Mouse (Mus musculus) kidney, embryonic 14.5 days (tissue): ENCODE data around the gene Uts2. TPM values are rescaled to one million over a fixed set of nuclear protein-coding genes. Genes with fewer than 3 reads are reported as not detected.

Source experiments
- ATAC-seq: fragments of 200-750 bp; cut with Nextera tagmentation; 2 replicates; pipeline ENCODE4 v1.8.0; 2017; ENCODE audit warnings: moderate number of reproducible peaks, mild to moderate bottlenecking, moderate TSS enrichment, moderate library complexity; ENCODE audit not compliant: low FRiP score, low TSS enrichment
- H3K27ac ChIP-seq: fragments of 300-500 bp; sonication (generic); 2 replicates; pipeline ENCODE4 v1.5.1; 2014; ENCODE audit warnings: low read depth, mild to moderate bottlenecking, low read length, moderate library complexity, mixed read lengths
- H3K27me3 ChIP-seq: fragments of 300-500 bp; sonication (generic); 2 replicates; pipeline ENCODE4 v1.6.1; 2014; ENCODE audit warnings: mild to moderate bottlenecking, low read length; ENCODE audit not compliant: control insufficient read depth, insufficient read depth
- H3K36me3 ChIP-seq: fragments of 300-500 bp; sonication (generic); 2 replicates; pipeline ENCODE4 v1.6.1; 2014; ENCODE audit warnings: low read length, mixed read lengths; ENCODE audit not compliant: control insufficient read depth, insufficient read depth
- H3K4me1 ChIP-seq: fragments of 300-500 bp; sonication (generic); 2 replicates; pipeline ENCODE4 v1.6.1; 2014; ENCODE audit warnings: low read length, mixed read lengths; ENCODE audit not compliant: control insufficient read depth, insufficient read depth
- H3K4me2 ChIP-seq: fragments of 300-500 bp; sonication (generic); replicated peaks from 2 replicates; pipeline ENCODE4 v1.6.1; 2014; ENCODE audit warnings: low read depth, mild to moderate bottlenecking, low read length
- H3K4me3 ChIP-seq: fragments of 300-500 bp; sonication (generic); 2 replicates; pipeline ENCODE4 v1.5.1; 2014; ENCODE audit warnings: mild to moderate bottlenecking, low read length
- H3K9ac ChIP-seq: fragments of 300-500 bp; sonication (generic); 2 replicates; pipeline ENCODE4 v1.6.1; 2014; ENCODE audit warnings: low read depth, mild to moderate bottlenecking, low read length, moderate library complexity
- H3K9me3 ChIP-seq: fragments of 300-500 bp; sonication (generic); 2 replicates; pipeline ENCODE4 v1.6.1; 2016; ENCODE audit warnings: low read length; ENCODE audit not compliant: control insufficient read depth
- WGBS: fragments of 180-500 bp; shearing (Covaris S2); extraction: QIAGEN DNeasy Blood & Tissue Kit; methylation state at CpG from one replicate; pipeline ENCODE4 v1.1.7; 2014; 5-methylcytosine and 5-hydroxymethylcytosine counted together
- polyA plus RNA-seq: library from polyadenylated mRNA; unstranded; fragments of >200 nt; fragmentation: Nextera tagmentation; extraction: Ambion mirVana; gene quantifications from 2 replicates; pipeline ENCODE4 v1.2.1, GENCODE M21; 2014

Uts2 gene
- polyA plus RNA-seq, 1 experiment from 2014 or later, result not detected

DNA sequence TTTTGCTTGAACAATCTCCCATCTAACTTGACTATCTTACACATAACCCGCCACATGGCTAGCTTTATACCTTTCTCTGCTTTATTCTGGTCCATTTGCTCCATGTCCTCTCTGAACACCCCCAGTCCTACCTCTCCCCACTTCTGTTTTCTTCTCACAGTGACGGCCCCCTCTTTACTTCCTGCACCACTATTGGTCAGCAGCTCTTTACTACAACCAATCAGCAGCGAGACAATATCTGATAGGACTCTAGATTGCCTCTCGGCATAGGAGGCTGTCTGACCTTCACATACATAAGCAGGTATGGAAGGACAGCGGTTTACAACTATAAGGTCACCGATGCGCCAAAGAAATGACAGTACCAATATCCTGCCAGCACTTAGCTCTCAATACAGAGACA, 39.6 kb downstream of the Uts2 start:
- Histone ChIP-seq H3K9me3 (no peaks in the 10 kb centered on the region), H3K27me3 (no peaks in the 10 kb centered on the region), H3K27ac (no peak overlapping the region), H3K4me1 (no peaks in the 10 kb centered on the region), H3K4me3 (no peak overlapping the region), H3K9ac (no peak overlapping the region), H3K36me3 (no peaks in the 10 kb centered on the region), H3K4me2 (no peak overlapping the region)
- ATAC-seq, result no peak
- 90% methylated on average over 7 of the region's 7 CpGs for WGBS

DNA sequence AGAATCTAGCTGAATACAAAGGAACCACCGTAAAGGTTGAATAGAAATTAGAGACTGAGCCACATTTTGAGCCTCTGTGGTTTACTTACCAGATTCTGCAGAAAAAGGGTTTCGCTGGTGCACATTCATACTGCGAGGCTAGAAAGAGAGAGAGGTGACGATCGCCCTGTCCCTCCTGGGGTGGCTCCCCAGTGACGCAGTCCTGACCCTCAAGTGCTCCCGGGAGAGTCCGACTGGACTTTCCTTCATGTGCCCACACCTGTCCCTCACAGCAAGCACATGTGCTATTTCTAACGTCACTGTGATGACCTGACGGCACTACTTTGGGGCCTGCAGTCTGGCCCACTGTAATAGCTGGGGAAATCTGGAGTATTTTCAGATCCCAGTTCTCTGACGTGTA, 40.9 kb downstream of the Uts2 start:
- H3K9ac ChIP-seq, result no peak overlapping the region
- H3K4me1 ChIP-seq, result no peaks in the 10 kb centered on the region
- H3K36me3 ChIP-seq, result no peaks in the 10 kb centered on the region
- no peak for ATAC-seq
- H3K4me3 ChIP-seq, result no peak overlapping the region
- H3K27ac ChIP-seq, result no peak overlapping the region
- no peaks in the 10 kb centered on the region for H3K9me3 ChIP-seq
- H3K4me2 ChIP-seq, result no peak overlapping the region
- 92% methylated on average over 11 of the region's 11 CpGs for WGBS
- H3K27me3 ChIP-seq, result no peaks in the 10 kb centered on the region

DNA sequence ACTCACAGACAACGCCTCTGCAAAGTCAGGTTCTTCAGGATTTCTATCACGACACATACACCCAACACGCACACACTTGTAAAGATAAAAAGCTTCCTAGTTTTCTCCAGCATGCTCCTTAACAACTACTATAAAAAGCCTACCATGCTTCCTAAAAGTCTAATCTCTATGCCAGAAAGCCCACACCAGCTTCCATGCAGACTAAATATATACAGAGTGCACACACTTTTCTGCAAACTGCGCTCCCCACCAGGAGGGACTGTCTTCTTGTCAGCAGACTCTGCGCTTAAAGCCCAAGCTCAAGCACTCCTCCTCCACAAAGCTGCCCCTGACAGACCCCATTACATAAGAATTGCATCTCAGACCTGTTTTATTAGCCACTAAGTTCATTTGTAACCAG, 44.6 kb downstream of the Uts2 start:
- Histone ChIP-seq H3K4me2 (no peak overlapping the region), H3K27me3 (no peaks in the 10 kb centered on the region), H3K4me3 (no peak overlapping the region), H3K36me3 (no peaks in the 10 kb centered on the region), H3K27ac (no peak overlapping the region), H3K9me3 (no peaks in the 10 kb centered on the region), H3K9ac (no peak overlapping the region; the same call in 1 of the 2 replicates), H3K4me1 (peaks cover 8% of the 10 kb centered on the region)
- 89% methylated on average over 5 of the region's 5 CpGs for WGBS
- no peak for ATAC-seq

DNA sequence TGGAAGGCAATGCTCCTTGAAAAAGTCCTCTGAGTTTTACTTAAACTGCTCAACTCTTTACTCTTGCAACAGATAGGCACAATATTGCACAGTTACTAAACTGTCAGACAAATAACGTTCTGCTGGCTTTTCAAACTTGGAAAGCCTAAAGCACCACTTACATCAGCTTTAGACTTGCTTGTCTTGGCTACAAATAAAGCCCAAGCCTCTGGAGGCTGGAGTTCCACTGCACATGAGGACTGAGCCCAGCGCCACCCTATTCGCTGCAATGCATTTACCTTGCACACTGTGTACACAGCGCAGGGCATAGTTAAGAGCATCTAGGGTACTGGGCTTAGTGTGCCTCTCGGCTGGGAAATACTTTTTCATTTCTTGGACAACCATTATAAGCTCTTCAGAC, 46.4 kb downstream of the Uts2 start:
- H3K4me3 ChIP-seq, result peak overlapping the region; percentile 61
- no peak overlapping the region for H3K27ac ChIP-seq
- WGBS, result 40% methylated on average over 5 of the region's 5 CpGs
- H3K27me3 ChIP-seq, result no peaks in the 10 kb centered on the region
- H3K4me2 ChIP-seq, result peak overlapping the region; percentile 99
- no peaks in the 10 kb centered on the region for H3K9me3 ChIP-seq
- peak overlapping the region; percentile 74; the same call in 1 of the 2 replicates for H3K9ac ChIP-seq
- H3K4me1 ChIP-seq, result peaks cover 8% of the 10 kb centered on the region
- peaks cover 10% of the 10 kb centered on the region; the same call in 1 of the 2 replicates for H3K36me3 ChIP-seq
- no peak for ATAC-seq

DNA sequence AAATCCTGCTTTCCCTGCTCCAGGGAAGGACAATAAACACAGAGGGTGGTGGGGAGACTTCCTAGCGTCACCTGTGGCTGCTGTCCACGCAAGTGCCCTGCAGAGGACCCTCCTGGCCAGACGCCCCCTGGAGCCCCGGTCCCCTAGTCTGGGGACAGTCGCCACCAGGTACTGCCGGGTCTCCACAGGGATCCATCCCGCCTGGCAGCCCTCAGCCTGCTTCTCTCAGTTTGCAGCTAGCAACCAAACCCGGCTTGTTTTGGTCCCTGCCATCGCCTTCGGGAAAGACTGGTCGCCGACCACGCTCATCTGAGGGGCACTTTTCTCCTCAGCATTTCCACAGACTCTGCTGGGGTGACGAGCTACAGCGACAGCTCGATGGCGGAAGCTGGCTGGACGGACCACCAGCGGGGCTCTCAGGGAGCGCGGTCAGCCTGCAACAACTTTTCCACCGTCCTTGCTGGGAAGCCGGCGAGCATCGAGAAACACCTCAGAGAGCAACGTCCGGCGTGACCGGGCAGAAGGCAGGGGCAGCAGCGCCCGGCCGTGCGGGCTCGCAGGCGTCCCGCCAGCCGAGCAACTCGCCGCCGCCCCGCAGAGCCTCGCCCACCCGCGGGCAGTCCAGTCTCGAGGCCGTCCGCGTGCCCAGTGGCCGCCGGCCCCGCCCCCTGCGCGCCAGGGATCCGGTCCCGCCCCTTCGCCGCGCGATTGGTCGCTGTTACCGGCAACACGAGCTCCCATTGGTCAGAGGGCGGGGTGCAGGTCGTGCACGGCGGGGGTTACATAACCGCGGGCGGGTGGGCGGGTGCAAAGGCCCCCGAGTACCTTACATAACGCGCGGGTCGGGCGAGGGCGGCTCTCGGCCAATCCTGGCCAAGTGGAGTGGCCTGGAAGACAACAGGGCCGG, 47.4 kb downstream of the Uts2 start, which contains the start of gene Per3:
Per3 (minus strand) TSS at position 629 of the 907 bp plus-strand sequence.
- peak within 1 kb of the TSS; percentile 99 for H3K4me2 ChIP-seq
- H3K9ac ChIP-seq, result peak within 1 kb of the TSS; percentile 74
- H3K27ac ChIP-seq, result peak within 1 kb of the TSS; percentile 42; the same call in 1 of the 2 replicates
- H3K9me3 ChIP-seq, result no peaks in the 10 kb centered on the region
- peak; percentile 99 for ATAC-seq
- no peaks in the 10 kb centered on the region for H3K27me3 ChIP-seq
- WGBS, result under 1% methylated on average over 73 of the region's 79 CpGs
- H3K4me3 ChIP-seq, result peak within 1 kb of the TSS; percentile 61
- peaks cover 8% of the 10 kb centered on the region for H3K4me1 ChIP-seq
- H3K36me3 ChIP-seq, result peaks cover 18% of the 10 kb centered on the region; the same call in 1 of the 2 replicates

DNA sequence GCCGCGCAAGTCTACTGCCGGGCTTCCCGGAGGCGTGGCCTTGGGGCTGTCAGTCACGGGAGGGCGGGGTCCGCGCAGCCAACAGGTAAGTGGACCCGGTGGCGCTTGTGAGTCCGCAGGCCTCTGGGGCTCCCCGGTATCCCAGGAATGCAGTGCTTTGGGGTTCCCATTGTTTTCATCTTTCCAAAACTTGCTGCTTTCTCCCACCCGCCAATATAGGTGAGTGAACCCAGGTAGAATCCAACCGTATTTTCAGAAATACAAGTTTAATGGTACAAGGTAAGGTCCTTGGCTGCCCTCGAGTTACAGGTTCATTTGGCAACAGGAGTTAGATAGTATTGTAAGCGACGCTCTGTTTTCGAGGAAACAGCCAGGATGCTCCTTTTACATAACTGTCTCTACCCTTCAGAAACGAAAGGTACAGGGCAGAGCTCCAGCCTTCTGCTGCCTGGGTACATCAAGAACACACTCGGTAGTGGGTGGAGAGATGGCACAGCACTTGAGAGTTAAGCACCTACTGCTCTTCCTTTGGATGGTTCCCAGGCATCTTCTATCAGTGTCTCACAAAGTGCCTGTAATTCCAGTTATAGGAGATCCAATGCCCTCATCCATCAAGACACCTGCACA, 48.2 kb downstream of the Uts2 start:
- ATAC-seq, result no peak
- H3K9ac ChIP-seq, result peak overlapping the region; percentile 37; the same call in 1 of the 2 replicates
- H3K4me1 ChIP-seq, result peaks cover 8% of the 10 kb centered on the region
- 3% methylated on average over 21 of the region's 21 CpGs for WGBS
- no peaks in the 10 kb centered on the region for H3K9me3 ChIP-seq
- peak overlapping the region; percentile 61 for H3K4me3 ChIP-seq
- peak overlapping the region; percentile 99 for H3K4me2 ChIP-seq
- peaks cover 25% of the 10 kb centered on the region; the same call in 1 of the 2 replicates for H3K36me3 ChIP-seq
- no peaks in the 10 kb centered on the region for H3K27me3 ChIP-seq
- H3K27ac ChIP-seq, result no peak overlapping the region

DNA sequence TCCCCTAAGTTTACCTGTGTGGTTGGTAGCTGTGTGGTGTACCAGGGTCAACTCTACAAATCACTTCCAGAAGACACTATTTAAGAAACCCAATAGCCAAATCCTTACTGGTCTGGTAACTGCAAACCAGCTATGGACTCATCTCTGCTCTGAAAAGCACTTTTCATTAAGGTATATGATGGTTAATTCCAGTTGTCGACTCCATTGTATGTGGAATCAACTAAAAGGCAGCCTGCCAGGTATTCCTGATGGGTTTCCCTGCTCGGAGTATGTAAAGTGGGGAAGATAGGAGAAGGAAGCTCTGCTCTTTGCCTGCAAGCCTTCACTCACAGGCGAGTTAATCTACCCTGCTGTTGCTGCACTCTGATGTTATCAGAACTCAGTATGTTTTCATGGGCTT, 49.6 kb downstream of the Uts2 start:
- H3K4me1 ChIP-seq, result peaks cover 8% of the 10 kb centered on the region
- H3K4me2 ChIP-seq, result no peak overlapping the region
- no peak for ATAC-seq
- H3K4me3 ChIP-seq, result no peak overlapping the region
- WGBS, result 95% methylated on average over 3 of the region's 3 CpGs
- H3K27ac ChIP-seq, result no peak overlapping the region
- no peaks in the 10 kb centered on the region for H3K27me3 ChIP-seq
- H3K9ac ChIP-seq, result no peak overlapping the region
- peaks cover 30% of the 10 kb centered on the region; the same call in 1 of the 2 replicates for H3K36me3 ChIP-seq
- H3K9me3 ChIP-seq, result no peaks in the 10 kb centered on the region

DNA sequence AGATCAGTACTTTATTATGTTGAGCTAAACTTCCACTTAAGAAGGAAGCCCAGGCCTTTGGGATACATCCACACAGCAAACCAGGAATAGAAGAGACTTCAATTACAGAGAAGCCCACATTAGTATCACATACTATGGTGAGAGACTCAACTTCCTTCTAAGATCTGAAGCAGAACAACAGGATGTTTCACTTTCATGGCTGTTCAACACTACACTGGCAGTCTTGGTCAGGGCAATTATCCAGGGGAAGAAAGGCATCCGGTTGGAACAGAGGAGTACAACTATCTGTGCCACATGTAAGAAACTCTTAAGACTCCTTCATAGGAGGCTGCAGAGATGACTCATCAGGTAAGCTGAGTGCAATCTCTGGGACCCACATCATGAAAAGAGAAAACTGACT, 54.3 kb downstream of the Uts2 start:
- no peak for ATAC-seq
- no peaks in the 10 kb centered on the region for H3K9me3 ChIP-seq
- H3K9ac ChIP-seq, result no peak overlapping the region
- WGBS, result 78% methylated on average over 1 of the region's 1 CpGs
- no peak overlapping the region for H3K4me3 ChIP-seq
- peaks cover 48% of the 10 kb centered on the region; the same call in 1 of the 2 replicates for H3K36me3 ChIP-seq
- H3K27ac ChIP-seq, result no peak overlapping the region
- H3K4me2 ChIP-seq, result no peak overlapping the region
- H3K4me1 ChIP-seq, result 0 out of 2 replicates have a peak, but pooled peaks cover 1% of the 10 kb centered on the region
- no peaks in the 10 kb centered on the region for H3K27me3 ChIP-seq
